8 mouse cellular contexts compared by ENCODE assay signal in the genomic region with DNA sequence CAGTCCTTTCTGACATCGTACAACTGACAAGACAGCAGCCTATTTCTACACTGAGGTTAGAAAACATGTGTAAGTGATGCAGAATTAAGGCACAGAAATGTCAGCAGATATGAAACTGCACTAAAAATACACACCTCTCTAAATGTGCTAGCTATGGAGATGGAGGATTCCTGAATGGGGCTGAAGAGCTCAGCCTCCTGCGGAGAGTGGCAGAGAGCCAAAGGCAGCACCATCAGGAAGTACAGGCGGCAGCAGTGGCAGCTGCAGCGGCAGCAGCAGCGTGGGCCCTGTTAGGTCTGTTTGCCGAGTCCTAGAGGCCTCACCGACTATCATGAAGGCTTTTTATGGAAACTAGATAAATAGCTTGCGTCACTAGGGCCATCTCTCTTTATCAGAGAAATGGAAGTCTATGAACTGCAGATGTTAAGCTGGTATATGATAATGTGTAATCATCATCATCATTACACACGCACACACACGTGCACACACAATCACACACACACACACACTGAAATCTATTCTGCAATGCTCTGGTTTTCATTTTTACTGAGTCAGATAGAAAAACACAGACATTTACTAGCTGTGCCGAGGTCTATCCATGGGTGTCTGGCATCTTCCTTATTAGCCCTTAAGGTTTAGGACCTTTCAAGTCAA.
DNase-seq lines count a peak whose midpoint lies in the region; ATAC-seq and TF ChIP-seq lines count a peak whose summit lies in the region.

No protein-coding gene starts in this region.

- no peak for TF ChIP-seq POLR2A in cerebellum, adult 2 months (IDR thresholded peaks at IDR 0.05; ENCODE audit: borderline replicate concordance, insufficient read depth, low read length)

- intact Hi-C loops in heart, postnatal 36 days (cut with DNase I): no loop called here

- ATAC-seq in cerebellum, adult (ENCODE audit: insufficient number of reproducible peaks, low FRiP score, low TSS enrichment): no peak
- peak; percentile 91 for ATAC-seq in megakaryocyte progenitor cell, adult 5-6 weeks (replicated peaks; ENCODE audit: poor library complexity)

- H3K27me3 ChIP-seq in cerebellum, adult 2 months (ENCODE audit: control insufficient read depth, insufficient read depth, low read length): no peaks in the 10 kb centered on the region

- H3K27ac ChIP-seq in cerebellum, adult 2 months (ENCODE audit: insufficient read depth, low read length): no peak overlapping the region

- peak; percentile 29 to 39 for DNase-seq in cerebellum, adult 2 months
- peak; percentile 63 for DNase-seq in 416B (ENCODE audit: low read depth)
- DNase-seq in cerebellum, postnatal 14 days: peak; percentile 66 to 73
- peak; percentile 37 to 45 for DNase-seq in heart, postnatal 36 days
- peak; percentile 71 for DNase-seq in left cerebral cortex, adult 11 months (ENCODE audit: low spot score)
- DNase-seq in testis, postnatal 14 days (ENCODE audit: low spot score): peak; percentile 40

- TF ChIP-seq CTCF in cerebellum, adult 2 months (IDR thresholded peaks at IDR 0.05; ENCODE audit: borderline replicate concordance, insufficient read depth, low read depth, low read length): no peak

- no peak overlapping the region for H3K4me3 ChIP-seq in cerebellum, adult 2 months (replicated peaks; ENCODE audit: insufficient read depth, low read depth, low read length)

- no peaks in the 10 kb centered on the region; the same call in 1 of the 2 replicates for H3K4me1 ChIP-seq in cerebellum, adult 2 months (ENCODE audit: control insufficient read depth, insufficient read depth, low read length)

- WGBS in cerebellum, adult 2 months: 32% methylated on average over 11 of the region's 11 CpGs
